Mouse (Mus musculus) hindbrain, embryonic 10.5 days (tissue): ENCODE data around the gene Cd4. TPM values are rescaled to one million over a fixed set of nuclear protein-coding genes. Genes with fewer than 3 reads are reported as not detected.
"Not testable (repeated sequence)": the region's sequence is repeated elsewhere in the genome, so short reads cannot be mapped to it uniquely, and the experiment has no call there.

Source experiments
- DNase-seq: peaks from one replicate; pipeline ENCODE4 v3.0.0-alpha.2; 2017; ENCODE audit warnings: low spot score
- H3K27ac ChIP-seq: fragments of 300-500 bp; sonication (generic); 2 replicates; pipeline ENCODE4 v1.5.1; 2016; ENCODE audit warnings: mild to moderate bottlenecking, moderate library complexity
- H3K27me3 ChIP-seq: fragments of 300-500 bp; sonication (generic); 2 replicates; pipeline ENCODE4 v1.6.1; 2016; ENCODE audit warnings: mild to moderate bottlenecking; ENCODE audit not compliant: poor library complexity, insufficient read depth, severe bottlenecking
- H3K36me3 ChIP-seq: fragments of 300-500 bp; sonication (generic); 2 replicates; pipeline ENCODE4 v1.6.1; 2016; ENCODE audit warnings: mild to moderate bottlenecking, moderate library complexity
- H3K4me1 ChIP-seq: fragments of 300-500 bp; sonication (generic); replicated peaks from 2 replicates; pipeline ENCODE4 v1.6.1; 2016; ENCODE audit warnings: mild to moderate bottlenecking
- H3K4me3 ChIP-seq: fragments of 300-500 bp; sonication (generic); 2 replicates; pipeline ENCODE4 v1.5.1; 2016; ENCODE audit warnings: mild to moderate bottlenecking, moderate library complexity
- H3K9me3 ChIP-seq: fragments of 300-500 bp; sonication (generic); 2 replicates; pipeline ENCODE4 v1.6.1; 2016; ENCODE audit warnings: mild to moderate bottlenecking, moderate library complexity
- WGBS: fragments of 180-500 bp; shearing (Covaris S2); methylation state at CpG from one replicate; pipeline ENCODE4 v1.1.7; 2016; 5-methylcytosine and 5-hydroxymethylcytosine counted together
- polyA plus RNA-seq: library from polyadenylated mRNA; unstranded; fragments of >200 nt; fragmentation: Nextera tagmentation; extraction: Ambion mirVana; gene quantifications from 2 replicates; pipeline ENCODE4 v1.2.1, GENCODE M21; 2016

Cd4 gene
- polyA plus RNA-seq, 1 experiment from 2014 or later = not detected

- peaks cover 13% of the 10 kb centered on the region; the same call in 1 of the 2 replicates for H3K27me3 ChIP-seq
- no peak overlapping the region for H3K27ac ChIP-seq
- H3K4me3 ChIP-seq = no peak overlapping the region
- H3K4me1 ChIP-seq = peaks cover 17% of the 10 kb centered on the region
- WGBS = 44% methylated on average over 8 of the region's 8 CpGs
- DNase-seq = no peak
- H3K9me3 ChIP-seq = no peaks in the 10 kb centered on the region
- peaks cover 28% of the 10 kb centered on the region for H3K36me3 ChIP-seq
Observed at GRCm38 (mm10) chr6:124850535-124850934, 37.5 kb downstream of the Cd4 start.

DNA sequence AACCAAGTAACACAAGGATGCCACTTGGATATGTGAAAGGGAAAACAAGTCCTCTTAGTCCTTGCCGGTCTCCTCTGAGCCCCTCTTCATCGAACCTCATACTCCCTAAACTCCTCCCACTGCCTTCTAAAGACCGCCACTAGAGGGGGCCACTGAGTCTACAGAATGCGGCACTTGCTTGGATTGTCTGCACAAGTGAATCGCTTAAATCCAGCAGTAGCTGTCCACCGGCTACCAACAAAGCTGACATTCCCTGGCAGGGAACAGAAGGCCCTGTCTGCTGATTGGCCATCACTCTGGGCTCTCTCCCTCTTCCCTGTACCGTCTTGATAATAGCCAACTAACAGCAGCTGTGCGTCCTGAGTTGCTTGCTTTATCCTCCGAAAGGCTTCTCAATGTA is 40.7 kb downstream of the Cd4 start:
- no peaks in the 10 kb centered on the region for H3K9me3 ChIP-seq
- H3K36me3 ChIP-seq = peaks cover 27% of the 10 kb centered on the region
- DNase-seq = peak; percentile 97
- H3K4me3 ChIP-seq = no peak overlapping the region
- H3K27me3 ChIP-seq = peaks cover 7% of the 10 kb centered on the region; the same call in 1 of the 2 replicates
- peaks cover 10% of the 10 kb centered on the region for H3K4me1 ChIP-seq
- H3K27ac ChIP-seq = peak overlapping the region; percentile 60; the same call in 1 of the 2 replicates
- 9% methylated on average over 9 of the region's 9 CpGs for WGBS

DNA sequence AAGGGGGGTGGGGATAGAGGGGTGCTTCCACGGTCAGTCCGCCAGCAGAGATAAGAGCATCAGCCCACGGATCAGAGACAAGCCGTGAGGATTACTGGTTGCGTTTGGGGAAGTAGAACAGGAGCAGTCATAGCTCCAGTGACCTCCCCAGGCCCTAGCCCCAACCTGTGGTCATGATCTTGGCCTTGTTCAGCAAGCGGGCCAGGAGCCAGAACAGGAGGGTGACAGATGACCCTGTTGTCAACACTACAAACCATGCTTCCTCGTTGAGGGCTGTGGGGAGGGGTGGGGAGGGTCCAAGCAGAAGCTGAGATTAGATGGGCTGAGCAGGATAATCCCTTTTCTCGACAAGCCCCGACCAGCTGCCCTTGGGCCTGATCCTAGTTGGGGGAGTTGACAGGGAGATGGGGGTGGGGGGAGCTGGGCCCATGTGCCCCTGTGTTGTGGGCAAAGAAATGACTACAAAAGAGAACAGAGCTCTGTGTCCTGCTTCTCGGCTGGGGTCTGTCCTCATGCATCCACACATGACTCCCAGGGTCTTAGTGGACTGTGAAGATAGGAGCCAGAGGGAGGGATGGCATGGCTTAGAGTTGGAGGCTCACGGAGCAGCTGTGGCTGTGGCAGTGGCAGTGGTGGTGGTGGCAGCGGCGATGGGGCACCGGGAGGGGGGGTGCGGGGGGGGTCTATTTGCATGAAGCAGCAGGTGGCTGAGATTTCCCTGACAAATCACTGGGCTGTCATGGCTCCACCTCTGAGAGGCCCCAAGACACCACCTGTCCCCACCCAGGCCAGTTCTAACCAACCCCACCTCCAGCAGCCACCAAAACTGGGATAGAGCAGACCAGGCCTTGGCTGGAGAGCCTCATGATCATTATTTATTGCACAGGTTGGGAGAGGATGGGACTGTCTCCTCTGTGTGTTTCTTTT is 47.5 kb downstream of the Cd4 start, which contains the start of gene Gnb3:
Gene Gnb3 (minus strand): TSS at position 35 of the 927 bp plus-strand sequence.
- Histone ChIP-seq H3K27me3 (0 out of 2 replicates have a peak, but pooled peaks cover 11% of the 10 kb centered on the region), H3K9me3 (no peaks in the 10 kb centered on the region), H3K4me1 (peaks cover 33% of the 10 kb centered on the region), H3K27ac (peak within 1 kb of the TSS; percentile 64), H3K36me3 (peaks cover 22% of the 10 kb centered on the region), H3K4me3 (peak within 1 kb of the TSS; percentile 23; the same call in 1 of the 2 replicates)
- DNase-seq = no peak
- 39% methylated on average over 15 of the region's 15 CpGs for WGBS

DNA sequence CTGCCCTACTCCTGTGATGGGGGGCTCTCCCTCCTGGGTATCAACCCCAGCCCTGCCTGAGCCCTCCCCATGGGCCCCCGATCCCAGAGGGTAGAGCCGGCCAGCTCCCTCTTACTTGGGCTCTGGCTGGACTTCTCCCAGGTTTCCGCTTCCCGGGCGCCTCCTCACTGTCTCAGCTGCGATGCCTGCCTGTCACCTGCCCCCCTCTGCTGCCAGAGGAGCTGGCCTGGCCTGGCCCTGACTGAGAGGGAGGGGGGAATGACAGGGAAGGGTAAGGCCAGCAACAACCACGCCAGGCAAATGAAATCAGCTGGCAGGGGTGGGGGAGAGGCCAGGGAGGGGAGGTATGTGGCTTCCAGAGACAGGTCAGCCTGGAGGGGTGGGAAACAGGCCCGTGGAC is 48.2 kb downstream of the Cd4 start:
- H3K27me3 ChIP-seq = 0 out of 2 replicates have a peak, but pooled peaks cover 11% of the 10 kb centered on the region

GRCm38 (mm10) chr6:124836411-124836810 is 51.6 kb downstream of the Cd4 start:
- Histone ChIP-seq H3K27me3 (0 out of 2 replicates have a peak, but pooled peaks cover 11% of the 10 kb centered on the region), H3K4me3 (no peak overlapping the region), H3K4me1 (peaks cover 63% of the 10 kb centered on the region), H3K27ac (no peak overlapping the region), H3K9me3 (no peaks in the 10 kb centered on the region), H3K36me3 (peaks cover 46% of the 10 kb centered on the region)
- 83% methylated on average over 7 of the region's 7 CpGs for WGBS
- no peak for DNase-seq

More for the DNA sequence above, 48.2 kb downstream of the Cd4 start:
- WGBS = 15% methylated on average over 8 of the region's 8 CpGs
- Histone ChIP-seq H3K27ac (peak overlapping the region; percentile 64), H3K4me3 (peak overlapping the region; percentile 23; the same call in 1 of the 2 replicates), H3K9me3 (no peaks in the 10 kb centered on the region), H3K36me3 (peaks cover 22% of the 10 kb centered on the region), H3K4me1 (peaks cover 40% of the 10 kb centered on the region)
- no peak for DNase-seq

DNA sequence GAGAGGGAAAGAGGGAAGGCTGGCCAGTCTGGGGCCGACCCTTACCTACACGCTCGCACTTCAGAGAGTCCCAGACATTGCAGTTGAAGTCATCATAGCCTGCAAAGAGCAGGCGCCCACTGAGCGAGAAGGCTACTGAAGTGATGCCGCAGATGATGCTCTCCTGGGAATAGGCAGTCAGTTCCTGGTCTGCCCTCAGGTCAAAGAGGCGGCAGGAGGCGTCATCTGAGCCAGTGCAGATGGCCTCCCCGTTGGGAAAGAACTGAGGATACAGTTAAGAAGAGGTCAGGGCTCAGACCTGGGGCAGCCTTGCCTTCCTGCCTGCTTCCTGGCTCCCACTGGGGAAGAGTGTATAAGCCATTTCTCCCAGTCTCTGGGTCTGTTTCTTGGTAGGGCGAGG is 52.5 kb downstream of the Cd4 start:
- 52% methylated on average over 10 of the region's 10 CpGs for WGBS
- 0 out of 2 replicates have a peak, but pooled peaks cover 9% of the 10 kb centered on the region for H3K27me3 ChIP-seq

DNA sequence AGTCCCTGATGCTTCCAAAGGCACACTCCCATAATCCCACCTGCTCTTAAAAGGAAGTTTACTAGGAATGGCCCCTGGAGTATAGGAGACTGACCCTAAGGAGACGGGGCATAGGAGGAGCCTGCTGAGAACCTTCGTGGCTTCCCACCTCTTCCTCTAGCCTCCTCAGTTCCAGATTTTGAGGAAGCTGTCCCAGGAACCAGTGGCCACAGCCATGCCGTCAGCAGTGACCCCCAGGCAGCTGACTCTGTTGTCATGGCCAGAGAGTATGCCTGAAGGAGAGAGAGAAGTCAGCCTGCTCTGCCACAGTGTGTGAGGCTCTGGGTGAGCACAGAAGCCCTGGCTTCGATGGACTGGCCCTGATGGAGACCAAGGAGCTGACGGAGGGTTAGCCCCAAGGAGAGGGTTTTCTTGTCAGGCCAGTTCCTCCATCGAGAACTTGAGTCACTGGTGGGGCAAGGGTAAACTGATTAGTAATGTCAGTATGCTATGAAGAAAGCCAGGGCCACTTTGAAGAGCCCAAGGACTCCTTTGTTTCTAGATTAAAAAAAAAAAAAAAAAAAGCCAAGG is 53.4 kb downstream of the Cd4 start:
- Histone ChIP-seq H3K4me1 (peaks cover 62% of the 10 kb centered on the region), H3K9me3 (no peaks in the 10 kb centered on the region), H3K27me3 (0 out of 2 replicates have a peak, but pooled peaks cover 8% of the 10 kb centered on the region), H3K4me3 (no peak overlapping the region), H3K27ac (0 out of 2 replicates have a peak overlapping the region, but pooled peaks have one; percentile 45), H3K36me3 (peaks cover 46% of the 10 kb centered on the region)
- WGBS = 84% methylated on average over 6 of the region's 6 CpGs
- DNase-seq = no peak

More for the DNA sequence above, 52.5 kb downstream of the Cd4 start:
- H3K4me1 ChIP-seq = peaks cover 68% of the 10 kb centered on the region
- peaks cover 46% of the 10 kb centered on the region for H3K36me3 ChIP-seq
- H3K9me3 ChIP-seq = no peaks in the 10 kb centered on the region
- H3K4me3 ChIP-seq = 0 out of 2 replicates have a peak overlapping the region, but pooled peaks have one; percentile 11
- peak overlapping the region; percentile 50 for H3K27ac ChIP-seq
- peak; percentile 41 for DNase-seq

DNA sequence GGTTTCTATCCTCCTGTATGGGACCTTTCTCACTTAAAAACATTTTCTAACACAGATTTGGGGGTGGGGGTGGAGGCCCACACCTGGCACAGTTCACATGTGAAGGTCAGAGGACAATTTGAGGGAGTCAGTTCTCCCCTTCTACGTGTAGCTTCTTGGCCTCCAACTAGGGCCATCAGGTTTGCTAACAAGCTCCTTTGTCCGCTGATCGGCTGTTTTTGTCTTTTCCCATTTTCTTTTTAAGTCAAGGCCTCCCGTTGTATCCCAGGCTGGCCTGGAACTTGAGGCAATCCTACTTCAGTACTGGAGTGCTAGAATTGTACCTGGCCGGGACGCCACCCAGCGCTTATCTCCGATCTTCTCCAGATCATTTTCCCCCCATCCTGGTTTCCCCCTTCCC is 56.4 kb downstream of the Cd4 start:
- no peaks in the 10 kb centered on the region for H3K27me3 ChIP-seq
- no peak overlapping the region for H3K27ac ChIP-seq
- 97% methylated on average over 8 of the region's 8 CpGs for WGBS
- no peak overlapping the region for H3K4me3 ChIP-seq
- H3K9me3 ChIP-seq = no peaks in the 10 kb centered on the region
- peaks cover 54% of the 10 kb centered on the region for H3K36me3 ChIP-seq
- H3K4me1 ChIP-seq = peaks cover 56% of the 10 kb centered on the region
- DNase-seq = no peak

DNA sequence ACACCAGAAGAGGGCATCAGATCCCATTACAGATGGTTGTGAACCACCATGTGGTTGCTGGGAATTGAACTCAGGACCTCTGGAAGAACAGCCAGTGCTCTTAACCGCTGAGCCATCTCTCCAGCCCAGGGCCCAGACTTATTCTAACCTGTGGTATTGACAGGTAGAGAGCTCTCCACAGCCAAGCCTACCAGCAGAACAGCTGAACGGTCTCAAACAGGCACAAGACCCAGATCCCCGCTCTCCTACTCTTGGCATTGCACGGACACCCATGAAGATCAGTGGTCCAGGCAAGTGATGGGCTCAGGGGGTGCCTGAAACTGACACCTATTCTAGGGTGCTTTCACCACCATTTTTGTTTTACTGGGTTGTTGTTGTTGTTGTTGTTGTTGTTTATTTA is 56.8 kb downstream of the Cd4 start:
- WGBS = 98% methylated on average over 4 of the region's 4 CpGs
- Histone ChIP-seq H3K36me3 (peaks cover 58% of the 10 kb centered on the region), H3K4me1 (peaks cover 56% of the 10 kb centered on the region), H3K4me3 (peak overlapping the region; percentile 71)
- not testable (repeated sequence) for H3K27me3 ChIP-seq, H3K9me3 ChIP-seq, H3K27ac ChIP-seq, DNase-seq

DNA sequence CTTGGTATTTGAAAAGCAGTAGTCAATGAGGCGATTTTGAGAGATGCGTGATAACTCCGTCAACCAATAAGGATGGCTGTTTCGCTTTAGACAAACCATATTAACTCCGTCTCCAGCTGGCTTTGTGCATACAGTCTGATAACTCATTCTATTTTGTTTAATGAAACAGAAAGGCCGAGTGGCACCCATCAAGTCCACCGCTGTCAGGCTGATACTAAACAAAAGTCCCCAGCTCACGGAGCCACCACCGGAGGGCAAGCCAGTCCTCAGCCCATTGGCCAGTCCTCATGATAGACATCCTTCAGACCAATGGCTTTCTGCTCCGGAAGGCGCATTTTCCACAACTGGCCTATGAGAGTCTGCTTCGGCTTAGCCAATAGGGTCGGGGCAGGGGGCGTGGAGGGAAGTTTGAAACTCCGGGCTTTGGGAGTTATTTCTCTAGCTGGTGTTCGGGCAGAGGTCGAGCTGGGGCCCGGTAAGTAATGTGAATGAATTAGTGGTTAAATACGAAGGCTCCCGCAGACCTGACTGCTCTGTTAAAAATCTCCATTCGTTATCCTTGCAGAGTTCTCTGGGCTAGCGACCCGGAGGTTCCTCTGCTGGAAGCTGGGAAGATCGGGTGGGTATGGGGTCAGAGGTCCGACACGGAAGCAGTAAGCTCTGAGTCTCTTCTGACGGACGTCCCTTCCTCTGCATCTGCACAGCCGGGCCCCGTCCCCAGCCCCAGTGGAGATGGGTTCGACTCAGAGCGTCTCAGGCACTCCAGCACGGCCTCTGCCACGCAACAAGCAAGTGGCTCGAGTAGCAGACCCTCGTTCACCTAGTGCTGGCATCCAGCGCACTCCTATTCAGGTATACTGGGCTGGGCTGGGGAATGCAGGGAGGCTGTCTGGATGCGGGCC is 58.0 kb downstream of the Cd4 start:
- Histone ChIP-seq H3K4me3 (peak overlapping the region; percentile 71), H3K9me3 (no peaks in the 10 kb centered on the region), H3K27me3 (no peaks in the 10 kb centered on the region), H3K27ac (peak overlapping the region; percentile 92), H3K36me3 (peaks cover 63% of the 10 kb centered on the region), H3K4me1 (peaks cover 47% of the 10 kb centered on the region)
- under 1% methylated on average over 38 of the region's 38 CpGs for WGBS
- DNase-seq = peak; percentile 93

DNA sequence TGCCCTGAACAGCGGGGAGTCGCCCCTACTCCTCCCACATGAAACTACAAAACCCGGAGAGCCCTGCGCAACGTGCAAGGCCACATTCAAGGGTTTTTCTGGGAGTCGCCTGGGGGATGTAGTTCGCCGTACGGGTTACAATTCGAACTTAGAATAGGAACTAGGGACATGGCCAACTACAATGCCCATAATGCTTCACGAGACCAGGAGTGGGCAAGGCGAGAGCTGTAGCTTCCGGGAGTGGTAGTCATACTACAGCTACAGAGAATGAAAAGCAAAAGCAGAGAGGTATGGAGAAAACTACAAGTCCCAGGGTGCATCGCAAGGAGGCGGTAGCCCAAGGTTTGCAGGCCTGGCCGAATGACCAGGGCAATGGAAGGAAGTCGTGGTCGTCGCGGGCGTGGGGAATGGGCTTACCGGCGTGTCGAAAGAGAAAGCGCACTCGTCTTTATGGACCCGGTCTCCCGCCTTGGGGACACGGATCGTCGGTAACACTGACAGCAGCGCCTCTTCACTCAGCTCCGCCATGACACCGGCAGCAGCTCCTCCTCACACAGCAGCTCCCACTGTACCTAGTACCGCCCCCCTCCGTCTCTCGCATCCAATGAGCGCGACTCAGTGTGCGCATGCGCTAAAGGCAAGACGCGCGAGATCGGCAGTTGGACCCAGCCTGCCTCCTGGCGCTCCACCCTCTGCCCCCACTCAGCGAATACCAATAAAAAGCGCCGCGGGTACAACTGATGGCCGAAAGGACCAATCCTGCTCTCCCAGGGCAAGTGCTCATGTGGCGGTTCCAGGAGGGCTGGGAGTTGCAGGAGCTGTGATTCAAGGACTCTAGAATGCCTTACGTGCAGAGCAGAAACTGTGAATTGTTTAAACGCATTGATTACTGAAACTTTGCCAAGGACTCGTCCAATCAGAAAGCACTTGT is 58.9 kb downstream of the Cd4 start, which contains the start of the genes Usp5 and Cdca3:
Gene Usp5 (minus strand): TSS at position 617 of the 931 bp plus-strand sequence.
Gene Cdca3 (plus strand): TSS at position 680 of the 931 bp plus-strand sequence.
- Histone ChIP-seq H3K27me3 (no peaks in the 10 kb centered on the region), H3K4me3 (peak within 1 kb of the TSS; percentile 71), H3K9me3 (no peaks in the 10 kb centered on the region), H3K4me1 (peaks cover 39% of the 10 kb centered on the region), H3K27ac (peak within 1 kb of the TSS; percentile 92), H3K36me3 (peaks cover 63% of the 10 kb centered on the region)
- DNase-seq = peak; percentile 100
- WGBS = under 1% methylated on average over 55 of the region's 55 CpGs
